Mouse (Mus musculus) heart, embryonic 14.5 days (tissue): ENCODE results near the gene Rab36. TPM values are rescaled to one million over a fixed set of nuclear protein-coding genes. Genes with fewer than 3 reads are reported as not detected.
A peak's percentile ranks its signal among the peaks of the same experiment; 100 is the strongest.

ENCODE experiments used
- ATAC-seq: fragments of 200-750 bp; cut with Nextera tagmentation; 2 replicates; pipeline ENCODE4 v1.8.0; 2017; ENCODE audit warnings: low read depth, moderate TSS enrichment; ENCODE audit not compliant: insufficient number of reproducible peaks, insufficient read depth, low FRiP score
- H3K27ac ChIP-seq, 2 experiments: fragments of 200-500 bp in 1 of 2; fragments of 300-500 bp in 1 of 2; sonication (generic) in 1 of 2; replicated peaks in 1 of 2; 2 replicates each; pipeline ENCODE4 v1.5.1; 2012 to 2014; ENCODE audit warnings: low read depth in 2 of 2, low read length in 2 of 2, control low read depth in 1 of 2, mild to moderate bottlenecking in 1 of 2, mixed read lengths in 1 of 2; ENCODE audit not compliant: control insufficient read depth in 1 of 2, insufficient read depth in 1 of 2
- H3K27me3 ChIP-seq: fragments of 300-500 bp; sonication (generic); 2 replicates; pipeline ENCODE4 v1.6.1; 2014; ENCODE audit warnings: mild to moderate bottlenecking, low read length, control low read depth; ENCODE audit not compliant: control insufficient read depth, insufficient read depth
- H3K36me3 ChIP-seq: fragments of 300-500 bp; sonication (generic); 2 replicates; pipeline ENCODE4 v1.6.1; 2014; ENCODE audit warnings: mild to moderate bottlenecking, control low read depth, low read length, mixed read lengths; ENCODE audit not compliant: control insufficient read depth, insufficient read depth
- H3K4me1 ChIP-seq, 2 experiments: fragments of 200-500 bp in 1 of 2; fragments of 300-500 bp in 1 of 2; sonication (generic) in 1 of 2; 2 replicates each; pipeline ENCODE4 v1.6.1; 2012 to 2014; ENCODE audit warnings: low read length in 2 of 2, control low read depth in 1 of 2, mixed read lengths in 1 of 2; ENCODE audit not compliant: control insufficient read depth in 2 of 2, insufficient read depth in 2 of 2
- H3K4me2 ChIP-seq: fragments of 300-500 bp; sonication (generic); 2 replicates; pipeline ENCODE4 v1.6.1; 2014; ENCODE audit warnings: mild to moderate bottlenecking, low read length
- H3K4me3 ChIP-seq, 2 experiments: fragments of 200-500 bp in 1 of 2; fragments of 300-500 bp in 1 of 2; sonication (generic) in 1 of 2; 2 replicates each; pipeline ENCODE4 v1.5.1; 2012 to 2014; ENCODE audit warnings: low read length in 2 of 2, mild to moderate bottlenecking in 2 of 2, control low read depth in 1 of 2, low read depth in 1 of 2, moderate library complexity in 1 of 2; ENCODE audit not compliant: control insufficient read depth in 1 of 2, insufficient read depth in 1 of 2
- H3K9ac ChIP-seq: fragments of 300-500 bp; sonication (generic); 2 replicates; pipeline ENCODE4 v1.6.1; 2014; ENCODE audit warnings: mild to moderate bottlenecking, low read length
- H3K9me3 ChIP-seq: fragments of 300-500 bp; sonication (generic); 2 replicates; pipeline ENCODE4 v1.6.1; 2016; ENCODE audit warnings: low read length, control low read depth; ENCODE audit not compliant: control insufficient read depth
- WGBS: fragments of 180-500 bp; shearing (Covaris S2); extraction: QIAGEN DNeasy Blood & Tissue Kit; methylation state at CpG from one replicate; pipeline ENCODE4 v1.1.7; 2014; 5-methylcytosine and 5-hydroxymethylcytosine counted together
- polyA plus RNA-seq: library from polyadenylated mRNA; unstranded; fragments of >200 nt; fragmentation: Nextera tagmentation; extraction: Ambion mirVana; gene quantifications from 2 replicates; pipeline ENCODE4 v1.2.1, GENCODE M21; 2014

Rab36 gene
- polyA plus RNA-seq, 1 experiment from 2014 or later, result 4.5 TPM

GRCm38 (mm10) chr10:75048711-75049110 is 11.9 kb downstream of the Rab36 start:
- H3K36me3 ChIP-seq, result no peaks in the 10 kb centered on the region
- H3K27me3 ChIP-seq, result peaks cover 8% of the 10 kb centered on the region; the same call in 1 of the 2 replicates
- H3K4me3 ChIP-seq, result no peak overlapping the region
- no peak overlapping the region for H3K27ac ChIP-seq
- H3K4me2 ChIP-seq, result no peak overlapping the region
- no peak overlapping the region for H3K9ac ChIP-seq
- H3K4me1 ChIP-seq, result peaks cover 3 to 4% of the 10 kb centered on the region in 2 experiments; a peak in 1 of 4 replicates
- 87% methylated on average over 7 of the region's 7 CpGs for WGBS
- ATAC-seq, result no peak
- no peaks in the 10 kb centered on the region for H3K9me3 ChIP-seq

GRCm38 (mm10) chr10:75051364-75052074 is 14.7 kb downstream of the Rab36 start:
- Histone ChIP-seq H3K27me3 (peaks cover 12% of the 10 kb centered on the region), H3K4me1 (peaks cover 9 to 14% of the 10 kb centered on the region in 2 experiments), H3K4me2 (no peak overlapping the region), H3K4me3 (no peak overlapping the region), H3K27ac (no peak overlapping the region), H3K9me3 (no peaks in the 10 kb centered on the region), H3K9ac (no peak overlapping the region), H3K36me3 (no peaks in the 10 kb centered on the region)
- WGBS, result 86% methylated on average over 21 of the region's 21 CpGs
- no peak for ATAC-seq

- ATAC-seq, result no peak
- Histone ChIP-seq H3K9ac (no peak overlapping the region), H3K36me3 (no peaks in the 10 kb centered on the region), H3K27ac (no peak overlapping the region), H3K4me1 (peaks cover 9 to 14% of the 10 kb centered on the region in 2 experiments), H3K27me3 (peaks cover 26% of the 10 kb centered on the region), H3K9me3 (no peaks in the 10 kb centered on the region), H3K4me2 (no peak overlapping the region), H3K4me3 (no peak overlapping the region)
- WGBS, result 79% methylated on average over 8 of the region's 8 CpGs
These were observed 16.0 kb downstream of the Rab36 start for GRCm38 (mm10) chr10:75052902-75053301.

GRCm38 (mm10) chr10:75053655-75054054 is 16.8 kb downstream of the Rab36 start:
- H3K36me3 ChIP-seq, result no peaks in the 10 kb centered on the region
- no peak overlapping the region for H3K9ac ChIP-seq
- H3K9me3 ChIP-seq, result no peaks in the 10 kb centered on the region
- WGBS, result 77% methylated on average over 4 of the region's 4 CpGs
- ATAC-seq, result no peak
- H3K4me3 ChIP-seq, result no peak overlapping the region
- H3K4me1 ChIP-seq, result peaks cover 9 to 14% of the 10 kb centered on the region in 2 experiments
- H3K4me2 ChIP-seq, result no peak overlapping the region
- no peak overlapping the region for H3K27ac ChIP-seq
- H3K27me3 ChIP-seq, result peaks cover 31% of the 10 kb centered on the region

- peaks cover 9 to 14% of the 10 kb centered on the region in 2 experiments for H3K4me1 ChIP-seq
- no peaks in the 10 kb centered on the region for H3K36me3 ChIP-seq
- no peaks in the 10 kb centered on the region for H3K9me3 ChIP-seq
- no peak overlapping the region for H3K4me2 ChIP-seq
- WGBS, result 10% methylated on average over 6 of the region's 6 CpGs
- H3K27ac ChIP-seq, result peak overlapping the region; percentile 25 to 37; a peak in 3 of 4 replicates
- peaks cover 31% of the 10 kb centered on the region for H3K27me3 ChIP-seq
- H3K9ac ChIP-seq, result no peak overlapping the region
- no peak overlapping the region for H3K4me3 ChIP-seq
- peak; percentile 22; the same call in 1 of the 2 replicates for ATAC-seq
These were observed 17.3 kb downstream of the Rab36 start for GRCm38 (mm10) chr10:75054125-75054524.

GRCm38 (mm10) chr10:75055672-75056071 is 18.8 kb downstream of the Rab36 start:
- Histone ChIP-seq H3K27ac (no peak overlapping the region), H3K27me3 (peaks cover 31% of the 10 kb centered on the region), H3K4me3 (no peak overlapping the region), H3K36me3 (no peaks in the 10 kb centered on the region), H3K4me1 (peaks cover 17 to 23% of the 10 kb centered on the region in 2 experiments), H3K4me2 (no peak overlapping the region), H3K9me3 (no peaks in the 10 kb centered on the region), H3K9ac (no peak overlapping the region)
- no peak for ATAC-seq
- 73% methylated on average over 5 of the region's 5 CpGs for WGBS

GRCm38 (mm10) chr10:75056255-75056654 is 19.4 kb downstream of the Rab36 start:
- Histone ChIP-seq H3K4me1 (peaks cover 17 to 26% of the 10 kb centered on the region in 2 experiments), H3K9me3 (no peaks in the 10 kb centered on the region), H3K9ac (no peak overlapping the region), H3K4me2 (no peak overlapping the region), H3K27me3 (peaks cover 32% of the 10 kb centered on the region), H3K27ac (no peak overlapping the region), H3K4me3 (no peak overlapping the region), H3K36me3 (no peaks in the 10 kb centered on the region)
- WGBS, result 22% methylated on average over 4 of the region's 4 CpGs
- no peak for ATAC-seq

- H3K27me3 ChIP-seq, result peaks cover 27% of the 10 kb centered on the region
- 68% methylated on average over 8 of the region's 8 CpGs for WGBS
These were observed 21.5 kb downstream of the Rab36 start for GRCm38 (mm10) chr10:75058336-75058735.

More at GRCm38 (mm10) chr10:75058336-75058735, 21.5 kb downstream of the Rab36 start:
- Histone ChIP-seq H3K4me3 (no peak overlapping the region), H3K27ac (no peak overlapping the region), H3K9me3 (no peaks in the 10 kb centered on the region), H3K9ac (no peak overlapping the region), H3K4me2 (no peak overlapping the region), H3K36me3 (no peaks in the 10 kb centered on the region), H3K4me1 (peaks cover 30 to 43% of the 10 kb centered on the region in 2 experiments)
- no peak for ATAC-seq
